Mouse (Mus musculus): ENCODE data around the gene Tas2r121.
"Not testable (repeated sequence)": the region's sequence is repeated elsewhere in the genome, so short reads cannot be mapped to it uniquely, and the experiment has no call there.

Tas2r121 gene

GRCm38 (mm10) chr6:132700907-132701306 is at the start of gene Tas2r121:
Gene Tas2r121, minus strand, starts transcription at chr6:132701007.
- DNase-seq, result no peak

- DNase-seq, result no peak
Measured at GRCm38 (mm10) chr6:132750206-132750605, 49.4 kb upstream of the Tas2r121 start.

- no peak for DNase-seq
Measured at GRCm38 (mm10) chr6:132737935-132738334, 37.1 kb upstream of the Tas2r121 start, which contains the start of gene Tas2r115. Gene Tas2r115, minus strand, starts transcription at chr6:132738035.

GRCm38 (mm10) chr6:132711828-132712227 is 11.0 kb upstream of the Tas2r121 start, which contains the start of gene Tas2r122:
Gene Tas2r122, minus strand, starts transcription at chr6:132711928.
- DNase-seq, result no peak

GRCm38 (mm10) chr6:132691596-132691995 is 9.2 kb downstream of the Tas2r121 start:
- not testable (repeated sequence) for DNase-seq

- no peak for DNase-seq
Measured at GRCm38 (mm10) chr6:132656653-132657052, 44.2 kb downstream of the Tas2r121 start, which contains the start of gene Tas2r120. Gene Tas2r120, plus strand, starts transcription at chr6:132656953.

- no peak for DNase-seq
Measured at GRCm38 (mm10) chr6:132651426-132651825, 49.4 kb downstream of the Tas2r121 start, which contains the start of gene A630073D07Rik. Gene A630073D07Rik, minus strand, starts transcription at chr6:132651526.

Data from thymus, postnatal 14 days (tissue).